Mouse (Mus musculus) G1E (cell line): ENCODE measurements at regions not wholly inside any gene's neighbourhood (a gene's known extent, or its start where the extent isn't known, plus 50 kb on each side); places are given as distances from the start of the nearest gene placed in this dataset.

Experiments
- ATAC-seq: 2 replicates; pipeline ENCODE4 v1.8.0; 2016; ENCODE audit warnings: mild to moderate bottlenecking; ENCODE audit not compliant: insufficient number of reproducible peaks, poor library complexity, low FRiP score, severe bottlenecking; ENCODE audit errors: extremely low read depth
- DNase-seq: peaks from one replicate; pipeline ENCODE4 v3.0.0; 2012; ENCODE audit warnings: low spot score
- H3K27me3 ChIP-seq: 2 replicates; pipeline ENCODE4 v1.6.1; 2012; ENCODE audit warnings: mild to moderate bottlenecking, low read length, inconsistent platforms; ENCODE audit not compliant: insufficient read depth
- H3K36me3 ChIP-seq: replicated peaks from 2 replicates; pipeline ENCODE3; 2012; ENCODE audit warnings: mild to moderate bottlenecking, inconsistent platforms
- H3K4me1 ChIP-seq: 2 replicates; pipeline ENCODE4 v1.6.1; 2012; ENCODE audit warnings: low read depth, low read length, inconsistent platforms, mixed read lengths; ENCODE audit not compliant: insufficient read depth
- H3K4me3 ChIP-seq: 2 replicates; pipeline ENCODE4 v1.5.1; 2012; ENCODE audit warnings: low read depth, mild to moderate bottlenecking, inconsistent platforms, low read length, moderate library complexity, mixed read lengths
- H3K9me3 ChIP-seq: replicated peaks from 2 replicates; pipeline ENCODE4 v1.6.1; 2012; ENCODE audit warnings: inconsistent platforms
- CTCF ChIP-seq: IDR thresholded peaks from 2 replicates; pipeline ENCODE4 v1.5.1; 2012; ENCODE audit warnings: low read depth, low read length, inconsistent platforms, mixed read lengths
- GATA1 ChIP-seq: IDR thresholded peaks from 2 replicates; pipeline ENCODE4 v1.6.1; 2012; ENCODE audit warnings: borderline replicate concordance, low read length, inconsistent platforms, mixed read lengths
- GATA2 ChIP-seq: IDR thresholded peaks from 2 replicates; pipeline ENCODE4 v1.6.1; 2012; ENCODE audit warnings: low read depth, low read length, inconsistent platforms, borderline replicate concordance
- POLR2AphosphoS5 ChIP-seq: IDR thresholded peaks from 2 replicates; pipeline ENCODE4 v1.6.1; 2012; ENCODE audit warnings: low read depth, low read length, inconsistent platforms; ENCODE audit not compliant: insufficient replicate concordance
- TAL1 ChIP-seq: conservative IDR thresholded peaks from 2 replicates; pipeline ENCODE4 v1.6.1; 2012; ENCODE audit warnings: low read depth, low read length, inconsistent platforms, mixed read lengths

DNA sequence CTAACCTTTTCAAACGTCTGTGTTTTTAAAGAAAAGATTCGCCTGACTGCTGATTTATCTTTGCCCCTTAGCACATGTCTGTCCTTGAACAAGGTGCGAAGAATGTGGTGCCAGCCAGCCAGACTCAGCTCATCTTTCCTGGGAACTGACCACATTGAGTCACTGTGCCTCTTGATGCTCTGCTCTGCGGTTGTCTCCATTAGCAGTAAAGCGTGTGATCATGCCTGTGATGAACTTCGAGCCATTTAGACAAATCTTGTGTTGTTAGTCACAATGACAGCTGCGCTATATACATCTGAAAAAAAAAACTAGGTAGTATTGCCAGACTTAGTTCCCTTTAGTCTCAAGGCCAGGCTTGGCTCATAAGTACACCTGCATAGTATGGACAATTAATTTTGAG lies 140.1 kb downstream of the Fam43a start:
- no peaks in the 10 kb centered on the region for H3K36me3 ChIP-seq
- no peak overlapping the region for H3K4me3 ChIP-seq
- no peak for DNase-seq
- H3K27me3 ChIP-seq = peaks cover 16% of the 10 kb centered on the region
- H3K9me3 ChIP-seq = no peaks in the 10 kb centered on the region
- no peak for ATAC-seq
- TF ChIP-seq CTCF = no peak
- TF ChIP-seq POLR2AphosphoS5 = no peak
- TF ChIP-seq GATA1 = no peak
- TF ChIP-seq TAL1 = no peak
- TF ChIP-seq GATA2 = no peak
- H3K4me1 ChIP-seq = no peaks in the 10 kb centered on the region

DNA sequence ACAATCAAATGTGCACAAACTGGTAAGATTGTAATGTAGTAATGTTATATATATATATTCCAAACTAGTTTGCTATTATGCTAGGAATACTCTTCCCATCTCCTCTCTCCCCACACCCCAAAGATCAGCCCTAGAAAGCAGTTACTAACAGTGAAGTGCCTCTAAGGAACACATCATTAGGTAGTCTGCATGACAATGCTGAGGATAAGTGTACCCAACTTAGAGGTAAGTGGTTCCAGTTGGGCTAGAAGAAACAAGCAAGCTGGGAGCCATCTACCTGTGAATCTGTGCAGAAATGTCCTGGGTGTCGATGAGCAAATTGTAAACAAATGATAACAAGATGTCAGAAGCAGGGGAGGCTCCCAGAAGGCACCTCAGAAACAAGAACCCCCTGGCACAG lies 141.7 kb downstream of the Fam43a start:
- Histone ChIP-seq H3K36me3 (no peaks in the 10 kb centered on the region), H3K9me3 (no peaks in the 10 kb centered on the region), H3K27me3 (peaks cover 16% of the 10 kb centered on the region), H3K4me1 (no peaks in the 10 kb centered on the region), H3K4me3 (no peak overlapping the region)
- ATAC-seq (no peak), DNase-seq (no peak)
- TF ChIP-seq CTCF = no peak

GRCm38 (mm10) chr16:30742474-30742873 lies 143.0 kb downstream of the Fam43a start:
- TF ChIP-seq CTCF (no peak), TAL1 (no peak), POLR2AphosphoS5 (no peak), GATA2 (no peak), GATA1 (no peak)
- Histone ChIP-seq H3K36me3 (no peaks in the 10 kb centered on the region), H3K4me3 (no peak overlapping the region), H3K27me3 (peaks cover 14% of the 10 kb centered on the region), H3K9me3 (no peaks in the 10 kb centered on the region), H3K4me1 (no peaks in the 10 kb centered on the region)
- no peak for DNase-seq
- ATAC-seq = no peak

- ATAC-seq (no peak), DNase-seq (no peak)
- TF ChIP-seq CTCF = no peak
- TF ChIP-seq POLR2AphosphoS5 = no peak
- no peak for TF ChIP-seq GATA1
- no peak for TF ChIP-seq TAL1
- no peak for TF ChIP-seq GATA2
- Histone ChIP-seq H3K27me3 (peaks cover 12% of the 10 kb centered on the region), H3K4me3 (no peak overlapping the region), H3K9me3 (no peaks in the 10 kb centered on the region), H3K36me3 (no peaks in the 10 kb centered on the region), H3K4me1 (no peaks in the 10 kb centered on the region)
These were observed 144.0 kb downstream of the Fam43a start for GRCm38 (mm10) chr16:30743566-30743965.

DNA sequence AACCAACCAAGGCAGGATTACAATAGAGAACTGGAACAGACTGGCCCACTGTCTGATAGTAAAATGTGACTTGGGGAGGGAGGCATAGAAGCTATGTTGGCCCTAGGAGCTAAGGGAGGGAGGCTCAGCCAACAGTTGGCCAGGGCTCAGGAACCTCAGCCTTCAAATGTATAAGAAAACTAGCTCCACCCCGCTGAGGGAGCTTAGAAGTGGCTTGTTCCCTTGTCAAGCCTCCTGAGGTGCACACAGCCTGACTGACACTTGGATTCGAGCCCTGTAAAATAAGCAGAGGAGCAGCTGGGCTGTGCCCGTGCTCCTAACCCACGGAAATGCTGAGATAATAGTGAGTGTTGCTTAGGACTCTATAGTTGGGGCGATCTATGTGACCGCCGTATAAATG lies 144.7 kb downstream of the Fam43a start:
- H3K27me3 ChIP-seq = peaks cover 12% of the 10 kb centered on the region
- H3K9me3 ChIP-seq = no peaks in the 10 kb centered on the region
- DNase-seq (no peak), ATAC-seq (no peak)
- H3K36me3 ChIP-seq = no peaks in the 10 kb centered on the region
- TF ChIP-seq POLR2AphosphoS5 (no peak), GATA2 (no peak), GATA1 (no peak), CTCF (no peak), TAL1 (no peak)
- H3K4me1 ChIP-seq = no peaks in the 10 kb centered on the region
- H3K4me3 ChIP-seq = no peak overlapping the region

- H3K27me3 ChIP-seq = peaks cover 17% of the 10 kb centered on the region
- no peak overlapping the region for H3K4me3 ChIP-seq
- TF ChIP-seq GATA1 (no peak), TAL1 (no peak), GATA2 (no peak), POLR2AphosphoS5 (no peak), CTCF (no peak)
- no peaks in the 10 kb centered on the region for H3K9me3 ChIP-seq
- no peaks in the 10 kb centered on the region for H3K36me3 ChIP-seq
- ATAC-seq (no peak), DNase-seq (no peak)
- no peaks in the 10 kb centered on the region for H3K4me1 ChIP-seq
These were observed 146.2 kb downstream of the Fam43a start for GRCm38 (mm10) chr16:30745598-30746181.

GRCm38 (mm10) chr16:30746211-30746610 lies 146.7 kb downstream of the Fam43a start:
- no peak for ATAC-seq
- TF ChIP-seq CTCF (no peak), GATA2 (no peak), POLR2AphosphoS5 (no peak), GATA1 (no peak), TAL1 (no peak)
- DNase-seq = no peak
- Histone ChIP-seq H3K27me3 (peaks cover 17% of the 10 kb centered on the region), H3K36me3 (no peaks in the 10 kb centered on the region), H3K9me3 (no peaks in the 10 kb centered on the region), H3K4me3 (no peak overlapping the region), H3K4me1 (no peaks in the 10 kb centered on the region)
